Mouse (Mus musculus): Measurements from ENCODE around the gene Cacna1g. TPM values are rescaled to one million over a fixed set of nuclear protein-coding genes. Genes with fewer than 3 reads are reported as not detected.
A peak's percentile ranks its signal among the peaks of the same experiment; 100 is the strongest.
"Not testable (repeated sequence)": the region's sequence is repeated elsewhere in the genome, so short reads cannot be mapped to it uniquely, and the experiment has no call there.

Gene Cacna1g
- polyA plus RNA-seq, 1 experiment = not detected

DNA sequence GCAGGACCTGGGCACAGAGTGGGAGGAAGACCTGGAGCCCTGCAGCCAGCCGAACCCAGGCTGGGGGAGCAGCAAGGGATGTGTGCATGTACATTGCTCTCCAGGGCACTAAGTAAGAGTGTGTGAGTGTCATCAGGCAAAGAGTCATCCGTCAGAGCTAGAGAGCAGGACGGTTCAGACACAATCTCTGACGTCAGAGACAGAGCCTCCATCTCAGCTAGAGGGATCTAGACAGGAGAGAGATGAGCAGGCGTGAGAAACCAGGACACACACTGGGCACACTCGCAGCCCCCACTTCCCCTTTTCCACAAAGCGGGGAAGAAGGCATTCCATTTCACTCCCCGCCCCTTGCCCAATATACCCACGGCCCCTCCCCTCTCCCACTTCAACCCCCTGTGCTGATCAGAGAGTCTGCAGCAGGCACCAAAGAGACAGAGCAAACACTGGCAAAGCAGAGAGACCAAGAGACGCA is 61.0 kb downstream of the Cacna1g start:
- Histone ChIP-seq H3K9me3 (no peaks in the 10 kb centered on the region), H3K27me3 (replicated peaks) (peaks cover 93% of the 10 kb centered on the region), H3K4me3 (replicated peaks) (peak overlapping the region; percentile 26), H3K36me3 (replicated peaks; ENCODE audit: low read length) (no peaks in the 10 kb centered on the region), H3K4me1 (peaks cover 20% of the 10 kb centered on the region)
- TF ChIP-seq FLI1 (IDR thresholded peaks at IDR 0.05; ENCODE audit: low read length) (no peak), GATA1 (IDR thresholded peaks at IDR 0.05; ENCODE audit: borderline replicate concordance, low read length) (no peak)

DNA sequence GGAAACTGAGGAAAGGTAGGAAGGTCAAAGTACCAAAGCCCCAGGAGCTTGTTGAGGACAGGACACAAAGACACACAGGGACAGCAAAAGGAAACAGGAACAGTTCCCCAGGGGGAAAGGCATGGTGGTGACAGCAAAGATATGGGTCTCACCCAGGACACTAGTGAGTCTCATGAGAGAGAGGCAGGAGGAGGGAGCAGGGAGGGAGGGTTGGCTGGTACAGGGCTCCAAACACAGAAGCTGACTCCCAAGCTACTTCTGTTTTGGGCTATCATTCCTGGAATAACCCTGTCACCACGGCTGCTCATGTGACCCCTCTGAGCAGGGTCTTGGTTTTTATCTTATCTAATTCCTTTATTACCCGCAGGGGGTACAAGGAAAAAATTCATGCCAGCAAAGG is 61.4 kb downstream of the Cacna1g start:
- no peak for TF ChIP-seq GATA1 (IDR thresholded peaks at IDR 0.05; ENCODE audit: borderline replicate concordance, low read length)
- no peak for TF ChIP-seq FLI1 (IDR thresholded peaks at IDR 0.05; ENCODE audit: low read length)
- Histone ChIP-seq H3K4me1 (peaks cover 22% of the 10 kb centered on the region), H3K4me3 (replicated peaks) (peak overlapping the region; percentile 12), H3K9me3 (no peaks in the 10 kb centered on the region), H3K27me3 (replicated peaks) (peaks cover 95% of the 10 kb centered on the region), H3K36me3 (replicated peaks; ENCODE audit: low read length) (no peaks in the 10 kb centered on the region)

DNA sequence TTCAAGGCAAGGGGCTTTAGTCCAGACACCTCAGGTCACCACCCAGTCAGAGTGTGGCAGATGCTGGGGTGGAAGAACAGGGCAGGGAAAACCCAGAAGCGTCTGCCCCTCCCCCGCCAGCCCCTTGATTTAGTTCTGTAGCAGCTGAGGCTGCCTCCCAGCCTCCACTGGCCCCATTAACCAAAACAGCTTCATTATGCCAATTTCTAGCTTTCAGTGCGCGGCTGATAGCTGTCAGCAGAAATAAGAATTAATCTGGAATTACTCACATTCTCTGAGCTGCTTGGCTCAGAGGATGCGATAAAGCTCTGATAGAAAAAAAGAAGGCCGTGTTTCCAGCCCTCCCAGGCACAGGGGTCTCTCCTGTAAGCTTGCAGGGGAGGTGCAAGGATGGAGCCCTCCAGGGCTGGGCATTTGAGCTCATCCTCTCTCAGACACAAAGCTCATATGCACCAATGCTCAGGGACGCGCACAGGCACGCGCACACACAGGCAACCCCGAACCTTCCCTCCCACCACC is 66.1 kb downstream of the Cacna1g start:
- Histone ChIP-seq H3K27me3 (replicated peaks) (peaks cover 91% of the 10 kb centered on the region), H3K9me3 (no peaks in the 10 kb centered on the region), H3K4me3 (replicated peaks) (no peak overlapping the region), H3K4me1 (peaks cover 21% of the 10 kb centered on the region), H3K36me3 (replicated peaks; ENCODE audit: low read length) (no peaks in the 10 kb centered on the region)
- TF ChIP-seq FLI1 (IDR thresholded peaks at IDR 0.05; ENCODE audit: low read length) (no peak), GATA1 (IDR thresholded peaks at IDR 0.05; ENCODE audit: borderline replicate concordance, low read length) (no peak)

DNA sequence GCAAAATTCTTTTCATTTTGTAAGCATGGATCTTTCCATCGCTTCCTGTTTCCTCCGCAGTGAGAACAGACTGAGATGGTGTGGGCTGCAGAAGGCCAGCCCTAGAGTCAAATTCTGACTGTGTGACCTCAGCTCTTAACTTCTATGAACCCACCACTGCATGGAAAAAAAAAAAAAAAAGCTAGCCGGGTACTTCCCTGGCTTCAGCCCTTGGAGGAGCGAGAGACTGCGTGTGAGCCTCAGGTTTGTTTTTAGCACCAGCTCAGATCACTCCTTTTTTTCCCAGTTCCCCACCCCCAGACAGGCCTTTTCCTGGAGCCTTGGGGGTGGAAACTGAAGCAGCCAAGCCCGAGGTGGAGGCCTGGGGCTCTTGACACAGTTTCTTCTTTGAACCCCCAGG is 68.7 kb downstream of the Cacna1g start:
- Histone ChIP-seq H3K27me3 (replicated peaks) (peaks cover 78% of the 10 kb centered on the region), H3K36me3 (replicated peaks; ENCODE audit: low read length) (no peaks in the 10 kb centered on the region), H3K4me3 (replicated peaks) (no peak overlapping the region), H3K9me3 (no peaks in the 10 kb centered on the region), H3K4me1 (peaks cover 12% of the 10 kb centered on the region)
- TF ChIP-seq GATA1 (IDR thresholded peaks at IDR 0.05; ENCODE audit: borderline replicate concordance, low read length) = no peak
- no peak for TF ChIP-seq FLI1 (IDR thresholded peaks at IDR 0.05; ENCODE audit: low read length)

DNA sequence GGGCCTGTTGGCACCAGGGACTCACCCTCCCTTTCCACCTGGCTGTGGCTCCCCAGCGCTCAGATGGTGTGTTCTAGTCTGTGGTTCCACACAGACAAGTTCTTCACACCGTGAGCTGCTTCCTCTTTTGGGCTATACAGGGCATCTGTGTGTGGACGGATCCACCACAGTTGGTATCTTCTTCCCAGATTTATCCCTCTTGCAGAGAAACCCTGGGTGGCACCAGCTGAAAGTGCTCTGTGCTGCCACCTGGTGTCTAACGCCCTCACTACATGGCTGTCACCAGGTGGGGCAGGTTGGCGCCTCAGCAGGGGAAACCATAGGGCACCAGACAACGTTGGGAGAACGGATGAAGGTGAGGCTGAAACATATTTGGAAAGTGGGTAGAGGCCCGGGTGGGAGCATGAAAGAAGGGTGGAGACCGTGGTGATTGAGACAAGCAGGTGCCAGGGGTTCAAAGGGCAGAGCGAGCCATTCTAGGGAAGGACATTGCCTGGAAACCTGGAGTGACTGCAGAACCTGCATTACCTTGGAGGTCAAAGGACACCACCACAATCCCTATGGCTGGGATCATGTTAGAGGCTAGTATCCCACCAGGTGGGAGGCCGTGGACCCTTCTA is 69.2 kb downstream of the Cacna1g start:
- TF ChIP-seq FLI1 (IDR thresholded peaks at IDR 0.05; ENCODE audit: low read length) (no peak), GATA1 (IDR thresholded peaks at IDR 0.05; ENCODE audit: borderline replicate concordance, low read length) (no peak)
- peaks cover 12% of the 10 kb centered on the region for H3K4me1 ChIP-seq
- no peak overlapping the region for H3K4me3 ChIP-seq (replicated peaks)
- peaks cover 77% of the 10 kb centered on the region for H3K27me3 ChIP-seq (replicated peaks)
- no peaks in the 10 kb centered on the region for H3K36me3 ChIP-seq (replicated peaks; ENCODE audit: low read length)
- no peaks in the 10 kb centered on the region for H3K9me3 ChIP-seq

DNA sequence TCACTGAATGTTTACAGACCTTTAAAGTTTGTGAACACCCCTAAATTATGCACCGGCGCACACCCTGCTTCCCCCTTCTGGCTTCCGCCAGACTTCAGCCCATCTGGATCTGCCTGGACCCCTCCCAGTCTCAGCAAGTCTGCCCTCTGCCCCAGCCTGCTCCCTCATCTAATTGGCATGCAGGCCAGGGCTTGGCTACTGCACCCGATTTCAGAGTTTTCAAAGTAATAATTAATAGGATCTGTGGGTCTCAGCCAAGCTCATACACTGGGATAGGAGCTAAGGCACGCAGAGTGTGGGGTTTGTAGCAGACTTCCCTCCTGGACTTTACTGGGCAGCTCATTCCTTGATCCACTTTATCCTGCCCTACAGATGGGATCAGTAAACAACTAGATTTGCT is 69.8 kb downstream of the Cacna1g start:
- Histone ChIP-seq H3K4me3 (replicated peaks) (no peak overlapping the region), H3K27me3 (replicated peaks) (peaks cover 73% of the 10 kb centered on the region), H3K9me3 (no peaks in the 10 kb centered on the region), H3K4me1 (peaks cover 12% of the 10 kb centered on the region), H3K36me3 (replicated peaks; ENCODE audit: low read length) (no peaks in the 10 kb centered on the region)
- TF ChIP-seq FLI1 (IDR thresholded peaks at IDR 0.05; ENCODE audit: low read length) (no peak), GATA1 (IDR thresholded peaks at IDR 0.05; ENCODE audit: borderline replicate concordance, low read length) (no peak)

DNA sequence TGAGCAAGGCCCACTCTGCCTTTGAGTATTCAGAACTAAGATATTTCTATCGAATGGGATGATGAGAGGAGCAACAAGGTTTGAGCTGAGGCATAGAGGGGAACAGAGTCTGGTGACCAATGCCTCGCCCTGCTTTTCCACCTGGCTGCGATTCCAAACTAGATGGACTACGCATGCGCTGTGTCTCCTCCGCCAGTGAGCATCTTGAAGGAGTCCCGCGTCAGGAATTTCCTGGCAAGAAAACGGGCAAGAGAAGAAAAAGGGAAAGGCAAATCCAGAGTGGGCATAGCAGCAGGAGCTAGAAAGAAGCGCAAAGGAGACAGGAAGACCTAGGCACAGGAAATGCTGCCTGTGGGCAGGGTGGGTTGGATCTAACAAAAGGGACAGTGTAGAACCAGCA is 70.2 kb downstream of the Cacna1g start:
- H3K27me3 ChIP-seq (replicated peaks) = peaks cover 71% of the 10 kb centered on the region
- no peak overlapping the region for H3K4me3 ChIP-seq (replicated peaks)
- H3K9me3 ChIP-seq = no peaks in the 10 kb centered on the region
- peaks cover 12% of the 10 kb centered on the region for H3K4me1 ChIP-seq
- H3K36me3 ChIP-seq (replicated peaks; ENCODE audit: low read length) = no peaks in the 10 kb centered on the region
- no peak for TF ChIP-seq FLI1 (IDR thresholded peaks at IDR 0.05; ENCODE audit: low read length)

DNA sequence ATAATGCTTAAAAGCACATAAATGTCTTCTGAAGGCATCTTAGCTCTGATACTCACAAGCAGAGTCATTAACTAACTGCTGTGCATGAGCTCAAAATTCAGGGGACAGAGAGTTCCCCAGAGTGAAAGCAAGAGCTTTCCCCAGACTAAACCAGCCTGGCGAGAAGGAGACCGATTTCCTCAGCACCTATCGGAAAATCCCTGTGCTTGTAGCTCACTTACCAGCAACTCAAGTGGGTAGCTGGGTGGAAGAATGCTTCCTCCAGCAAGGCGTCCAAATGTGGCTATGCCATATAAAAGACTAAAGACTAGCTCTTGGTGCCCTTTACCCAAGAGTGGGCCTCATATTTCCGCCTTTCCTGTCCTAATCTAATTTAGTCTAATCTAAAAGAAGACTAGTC is 71.3 kb downstream of the Cacna1g start:
- Histone ChIP-seq H3K4me3 (replicated peaks) (no peak overlapping the region), H3K27me3 (replicated peaks) (peaks cover 72% of the 10 kb centered on the region), H3K9me3 (no peaks in the 10 kb centered on the region), H3K4me1 (peaks cover 8% of the 10 kb centered on the region; the same call in 1 of the 2 replicates), H3K36me3 (replicated peaks; ENCODE audit: low read length) (no peaks in the 10 kb centered on the region)
- TF ChIP-seq GATA1 (IDR thresholded peaks at IDR 0.05; ENCODE audit: borderline replicate concordance, low read length) = no peak
- TF ChIP-seq FLI1 (IDR thresholded peaks at IDR 0.05; ENCODE audit: low read length) = no peak

DNA sequence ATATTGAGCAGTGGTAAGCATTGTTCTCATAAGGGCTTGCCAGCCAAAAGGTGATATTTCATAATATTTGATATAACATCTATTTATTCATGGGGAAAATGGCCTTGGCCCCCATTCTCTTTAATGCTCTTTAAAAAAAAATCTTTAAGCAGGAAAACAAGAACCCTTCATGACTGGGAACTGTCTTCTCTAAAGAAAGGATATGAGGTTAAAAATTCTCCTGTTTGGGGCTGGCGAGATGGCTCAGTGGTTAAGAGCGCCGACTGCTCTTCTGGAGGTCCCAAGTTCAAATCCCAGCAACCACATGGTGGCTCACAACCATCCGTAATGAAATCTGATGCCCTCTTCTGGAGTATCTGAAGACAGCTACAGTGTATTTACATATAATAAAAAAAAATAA is 72.0 kb downstream of the Cacna1g start:
- H3K36me3 ChIP-seq (replicated peaks; ENCODE audit: low read length); H3K4me3 ChIP-seq (replicated peaks); H3K4me1 ChIP-seq; H3K9me3 ChIP-seq: not testable (repeated sequence)
- peaks cover 70% of the 10 kb centered on the region for H3K27me3 ChIP-seq (replicated peaks)

DNA sequence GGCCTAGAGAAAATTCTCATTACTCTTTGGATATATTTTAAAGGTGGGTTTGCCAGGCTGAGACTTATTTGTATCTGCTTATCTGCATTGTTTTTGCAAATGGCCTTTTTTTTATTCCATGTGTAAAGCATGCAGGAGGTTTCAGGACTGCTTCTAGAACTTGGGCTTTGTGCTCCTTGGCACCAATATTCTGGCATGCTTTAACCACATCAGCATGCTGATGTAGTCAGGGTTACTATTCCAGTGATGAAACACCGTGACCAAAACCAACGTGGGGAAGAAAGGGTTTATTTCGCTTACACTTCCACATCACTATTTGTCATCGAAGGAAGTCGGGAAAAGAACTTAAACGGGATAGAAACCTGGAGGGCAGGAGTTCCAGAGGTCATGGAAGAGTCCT is 73.0 kb downstream of the Cacna1g start:
- no peak for TF ChIP-seq FLI1 (IDR thresholded peaks at IDR 0.05; ENCODE audit: low read length)
- no peak for TF ChIP-seq GATA1 (IDR thresholded peaks at IDR 0.05; ENCODE audit: borderline replicate concordance, low read length)
- peaks cover 8% of the 10 kb centered on the region; the same call in 1 of the 2 replicates for H3K4me1 ChIP-seq
- H3K4me3 ChIP-seq (replicated peaks) = no peak overlapping the region
- H3K36me3 ChIP-seq (replicated peaks; ENCODE audit: low read length) = no peaks in the 10 kb centered on the region
- peaks cover 71% of the 10 kb centered on the region for H3K27me3 ChIP-seq (replicated peaks)
- no peaks in the 10 kb centered on the region for H3K9me3 ChIP-seq

DNA sequence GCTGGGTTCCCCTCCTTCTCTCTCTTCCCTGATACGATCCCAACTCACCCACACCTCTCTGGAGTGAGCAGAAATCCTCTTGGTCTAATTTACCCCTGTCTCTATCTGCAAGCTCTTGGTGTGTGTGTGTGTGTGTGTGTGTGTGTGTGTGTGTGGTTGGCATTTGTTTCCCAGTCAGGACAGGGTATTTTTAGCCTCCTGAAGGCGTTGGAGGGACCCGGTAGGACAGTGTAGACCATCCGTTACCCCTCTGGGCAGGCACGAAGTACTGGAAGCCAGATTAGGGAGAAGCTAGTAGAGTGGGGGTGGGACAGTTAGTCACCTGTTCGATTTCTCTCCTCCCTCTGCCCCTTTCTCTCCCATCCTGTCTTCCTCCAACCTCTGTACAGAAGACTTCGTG is 79.9 kb downstream of the Cacna1g start:
- H3K27me3 ChIP-seq (replicated peaks) = peaks cover 83% of the 10 kb centered on the region
- no peak overlapping the region for H3K4me3 ChIP-seq (replicated peaks)
- peaks cover 13% of the 10 kb centered on the region for H3K4me1 ChIP-seq
- TF ChIP-seq GATA1 (IDR thresholded peaks at IDR 0.05; ENCODE audit: borderline replicate concordance, low read length) (no peak), FLI1 (IDR thresholded peaks at IDR 0.05; ENCODE audit: low read length) (no peak)
- H3K36me3 ChIP-seq (replicated peaks; ENCODE audit: low read length) = no peaks in the 10 kb centered on the region
- no peaks in the 10 kb centered on the region for H3K9me3 ChIP-seq

DNA sequence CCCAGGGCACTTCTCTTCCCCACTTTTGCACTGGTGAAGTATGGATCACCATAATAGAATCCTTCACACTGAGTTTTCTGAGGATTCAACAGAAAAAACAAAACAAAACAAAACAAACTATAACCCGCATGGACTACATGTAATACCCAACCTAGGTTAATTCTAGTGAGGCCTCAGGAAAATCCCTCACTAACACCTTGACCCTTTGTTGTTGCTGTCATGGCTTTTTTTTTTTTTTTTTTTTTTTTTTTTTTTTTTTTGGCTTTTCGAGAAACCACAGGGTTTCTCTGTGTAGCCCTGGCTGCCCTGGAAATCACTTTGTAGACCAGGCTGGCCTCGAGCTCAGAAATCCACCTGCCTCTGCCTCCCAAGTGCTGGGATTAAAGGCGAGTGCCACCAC is 80.5 kb downstream of the Cacna1g start:
- not testable (repeated sequence) for H3K9me3 ChIP-seq; H3K4me3 ChIP-seq (replicated peaks); H3K36me3 ChIP-seq (replicated peaks; ENCODE audit: low read length)
- Histone ChIP-seq H3K27me3 (replicated peaks) (peaks cover 81% of the 10 kb centered on the region), H3K4me1 (peaks cover 13% of the 10 kb centered on the region)

All from megakaryocyte, embryonic 14.5 days (primary cell).